Mouse (Mus musculus): ENCODE data around the gene Vrk2.

GRCm38 (mm10) chr11:26622727-26623126, 28.9 kb upstream of the Vrk2 start:
- TF ChIP-seq CTCF (IDR thresholded peaks at IDR 0.05; ENCODE audit: insufficient read depth, low read length) (no peak), POLR2A (IDR thresholded peaks at IDR 0.05; ENCODE audit: borderline replicate concordance, extremely low read depth, low read depth, low read length) (no peak)
